In the genomic region with DNA sequence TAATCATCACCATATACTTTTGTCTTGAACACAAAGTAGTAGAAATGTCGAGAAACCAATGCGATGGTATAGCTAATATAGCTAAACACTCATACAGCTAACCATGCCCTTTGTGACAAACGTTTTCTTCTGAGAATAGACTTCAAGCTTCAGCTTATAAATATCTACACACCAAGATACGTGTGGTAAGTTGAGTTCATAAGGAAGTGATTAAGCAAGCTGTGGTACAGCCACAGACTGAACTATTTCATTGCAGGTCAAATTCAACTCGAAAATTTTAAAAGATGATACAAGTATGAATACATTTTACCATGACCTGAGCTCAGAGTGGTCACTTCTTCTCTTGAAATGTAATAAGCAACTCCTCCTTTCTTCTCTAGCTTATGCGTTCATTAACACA, we compare ENCODE assay signal across 25 mouse cellular contexts. TPM values are rescaled to one million over a fixed set of nuclear protein-coding genes. Genes with fewer than 3 reads are reported as not detected.
"Had no signal": no experiment of that assay in that cellular context is flagged by ENCODE, and none has a peak within 500 bp of the region (broad histone marks: within the 10 kb centered on the region; RNA-seq: fewer than 3 reads in every experiment).

No protein-coding gene starts in this region.

- H3K27ac ChIP-seq: lung, embryonic 15.5 days; macrophage; midbrain, embryonic 13.5 days; midbrain, embryonic 15.5 days; neural tube, embryonic 12.5 days had no signal

- H3K9me3 ChIP-seq: lung, embryonic 15.5 days; megakaryocyte, embryonic 14.5 days; midbrain, embryonic 13.5 days; midbrain, embryonic 15.5 days; neural tube, embryonic 12.5 days had no signal

- H3K4me2 ChIP-seq: lung, embryonic 15.5 days; midbrain, embryonic 11.5 days; midbrain, embryonic 13.5 days; midbrain, embryonic 15.5 days; neural tube, embryonic 12.5 days had no signal

- H3K4me3 ChIP-seq: lung, embryonic 15.5 days; megakaryocyte, embryonic 14.5 days; midbrain, embryonic 13.5 days; midbrain, embryonic 15.5 days; neural tube, embryonic 12.5 days had no signal

- ATAC-seq: liver, postnatal 0 days; lung, postnatal 0 days; midbrain, embryonic 13.5 days; midbrain, embryonic 15.5 days had no signal

- DNase-seq: liver, postnatal 0 days; lung, adult 2 months; lung, postnatal 14 days; lung, postnatal 36 days; right cerebral cortex, postnatal 25 days; right cerebral cortex, postnatal 4 days; spleen, adult 18-20 months; thymus, adult 18-20 months; thymus, postnatal 14 days; thymus, postnatal 36 days had no signal

- H3K27me3 ChIP-seq: lung, embryonic 15.5 days; megakaryocyte, embryonic 14.5 days; midbrain, embryonic 13.5 days; midbrain, embryonic 15.5 days; neural tube, embryonic 12.5 days had no signal

- H3K36me3 ChIP-seq: lung, embryonic 15.5 days; midbrain, embryonic 13.5 days; midbrain, embryonic 15.5 days; neural tube, embryonic 12.5 days had no signal

- H3K4me1 ChIP-seq: lung, embryonic 15.5 days; megakaryocyte, embryonic 14.5 days; midbrain, embryonic 13.5 days; midbrain, embryonic 15.5 days; neural tube, embryonic 12.5 days had no signal

- H3K9ac ChIP-seq: liver, postnatal 0 days; lung, embryonic 15.5 days; midbrain, embryonic 13.5 days; midbrain, embryonic 15.5 days; neural tube, embryonic 12.5 days had no signal

RNA-seq across cellular contexts. Expression of gene A730009L09Rik, which starts 37.0 kb away (rescaled TPM):
- total RNA-seq: monocyte, adult 5-6 weeks; neutrophil, adult 5-6 weeks had no signal
- polyA plus RNA-seq: liver, postnatal 0 days; lung, adult 2 months; lung, embryonic 15.5 days; lung, postnatal 0 days; macrophage; midbrain, embryonic 11.5 days; neural tube, embryonic 12.5 days; neural tube, embryonic 14.5 days; small intestine, adult 2 months; stomach, embryonic 14.5 days; stomach, embryonic 16.5 days; thymus, postnatal 0 days had no signal
